Mouse (Mus musculus): ENCODE results near the gene Ttll2.
"Not testable (repeated sequence)": the region's sequence is repeated elsewhere in the genome, so short reads cannot be mapped to it uniquely, and the experiment has no call there.

- TF ChIP-seq ZNF384 (IDR thresholded peaks at IDR 0.05; ENCODE audit: low read depth, low read length); POLR2A (IDR thresholded peaks at IDR 0.05; ENCODE audit: control insufficient read depth in 1 of 2, insufficient read depth in 1 of 2, low read depth in 1 of 2, low read length in 2 of 2, poor library complexity in 1 of 2); CTCF (IDR thresholded peaks at IDR 0.05 in 2 of 3, conservative IDR thresholded peaks at IDR 0.05 in 1 of 3; ENCODE audit: control insufficient read depth in 1 of 3, insufficient read depth in 1 of 3, low read depth in 2 of 3, low read length in 3 of 3, poor library complexity in 1 of 3, severe bottlenecking in 1 of 3); CHD1 (IDR thresholded peaks at IDR 0.05; ENCODE audit: low read depth, low read length); ZC3H11A (IDR thresholded peaks at IDR 0.05; ENCODE audit: low read depth, low read length); RCOR1 (IDR thresholded peaks at IDR 0.05; ENCODE audit: low read depth, low read length); MEF2A (IDR thresholded peaks at IDR 0.05; ENCODE audit: extremely low read depth, insufficient replicate concordance, low read depth, low read length, poor library complexity, severe bottlenecking); BHLHE40 (IDR thresholded peaks at IDR 0.05; ENCODE audit: borderline replicate concordance, low read depth, low read length); GATA1 (IDR thresholded peaks at IDR 0.05; ENCODE audit: low read depth, low read length); GABPA (IDR thresholded peaks at IDR 0.05; ENCODE audit: low read depth, low read length); EP300 (IDR thresholded peaks at IDR 0.05; ENCODE audit: low read depth in 1 of 2, low read length in 2 of 2); E2F4 (IDR thresholded peaks at IDR 0.05; ENCODE audit: borderline replicate concordance, low read depth, low read length); POLR2AphosphoS5 (IDR thresholded peaks at IDR 0.05; ENCODE audit: borderline replicate concordance, low read depth, low read length): not testable (repeated sequence)
These were observed 28.1 kb downstream of the Ttll2 start, which contains the start of gene Tcp10a for GRCm38 (mm10) chr17:7324346-7324745.
